Mouse (Mus musculus) thymus, postnatal 36 days (tissue): ENCODE results near the gene Tnk1.

Source experiments
- DNase-seq, 2 experiments: peaks; one replicate each; pipeline ENCODE4 v3.0.0; 2022; ENCODE audit warnings: mixed read lengths in 2 of 2

Gene Tnk1

DNA sequence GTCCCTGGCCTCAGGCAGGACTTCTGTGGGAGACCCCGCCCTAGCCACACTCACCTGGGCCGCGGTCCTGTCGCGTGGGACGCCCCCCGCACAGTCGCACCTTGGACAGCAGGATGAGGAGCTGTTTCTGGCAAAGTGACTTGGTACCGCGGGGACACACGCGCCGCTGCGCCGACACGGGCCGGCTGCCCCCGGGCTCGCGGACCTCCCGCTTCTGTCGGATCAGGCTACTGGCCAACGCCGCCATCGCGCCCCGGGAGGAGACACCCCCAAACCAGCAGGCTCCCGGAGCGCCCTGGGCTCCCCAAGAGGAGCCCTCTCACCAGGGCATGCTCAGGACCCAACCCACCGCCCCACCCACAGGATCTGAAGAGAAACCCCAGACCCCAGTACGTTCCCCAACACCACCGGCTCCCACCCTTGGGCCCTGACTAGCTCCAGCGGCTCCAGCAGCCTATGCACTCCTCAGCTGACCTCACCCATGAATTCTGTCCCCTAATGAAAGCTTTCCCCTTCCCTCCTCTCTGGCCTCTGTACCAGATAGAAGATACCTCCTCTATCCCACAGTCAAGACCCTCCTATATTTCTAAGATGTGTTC, 57.1 kb downstream of the Tnk1 start, which contains the start of gene Fgf11:
Gene Fgf11, minus strand, starts transcription at position 479 of the 599 bp plus-strand sequence.
- no peak for DNase-seq
